Mouse (Mus musculus): ENCODE data around the gene Wnk2. TPM values are rescaled to one million over a fixed set of nuclear protein-coding genes. Genes with fewer than 3 reads are reported as not detected.
"Not testable (repeated sequence)": the region's sequence is repeated elsewhere in the genome, so short reads cannot be mapped to it uniquely, and the experiment has no call there.

The Wnk2 gene
- polyA plus RNA-seq, 1 experiment from 2014 or later, result 27.8 TPM

- Histone ChIP-seq H3K27ac (no peak overlapping the region), H3K9me3 (no peaks in the 10 kb centered on the region), H3K9ac (no peak overlapping the region), H3K4me3 (no peak overlapping the region), H3K36me3 (replicated peaks) (peaks cover 6% of the 10 kb centered on the region; the same call in 1 of the 2 replicates), H3K27me3 (replicated peaks) (no peaks in the 10 kb centered on the region), H3K4me1 (no peaks in the 10 kb centered on the region), H3K4me2 (no peak overlapping the region)
- WGBS, result 81% methylated on average over 14 of the region's 14 CpGs
- ATAC-seq (replicated peaks), result no peak
Measured at GRCm38 (mm10) chr13:49082151-49082879, 65.5 kb downstream of the Wnk2 start.

DNA sequence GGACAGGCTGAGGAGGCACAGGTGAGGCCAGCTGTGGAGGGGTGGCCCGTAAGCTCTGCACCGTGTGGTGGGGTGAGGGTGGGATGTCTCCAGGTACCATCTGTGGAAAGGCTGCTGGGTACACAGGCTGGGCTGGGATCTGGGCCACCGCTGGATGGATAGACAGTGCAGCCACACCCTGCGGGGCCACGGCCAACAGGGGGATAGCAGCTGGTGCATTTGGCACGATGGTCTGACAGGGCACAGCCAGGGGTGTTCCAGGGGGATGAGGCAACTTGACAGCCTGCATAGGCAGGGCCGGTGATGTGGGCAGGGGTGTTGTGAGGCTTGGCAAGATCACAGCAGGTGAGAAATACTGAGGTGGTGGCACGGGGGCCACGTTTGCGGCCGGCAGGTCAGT lies 71.6 kb downstream of the Wnk2 start:
- H3K4me2 ChIP-seq, result no peak overlapping the region
- no peaks in the 10 kb centered on the region for H3K9me3 ChIP-seq
- H3K27ac ChIP-seq, result no peak overlapping the region
- no peak overlapping the region for H3K9ac ChIP-seq
- peaks cover 22% of the 10 kb centered on the region; the same call in 1 of the 2 replicates for H3K36me3 ChIP-seq (replicated peaks)
- no peaks in the 10 kb centered on the region for H3K27me3 ChIP-seq (replicated peaks)
- H3K4me1 ChIP-seq, result no peaks in the 10 kb centered on the region
- no peak for ATAC-seq (replicated peaks)
- no peak overlapping the region for H3K4me3 ChIP-seq
- WGBS, result 93% methylated on average over 11 of the region's 11 CpGs

GRCm38 (mm10) chr13:49075377-49075776 lies 72.4 kb downstream of the Wnk2 start:
- Histone ChIP-seq H3K27me3 (replicated peaks) (no peaks in the 10 kb centered on the region), H3K4me2 (no peak overlapping the region), H3K4me1 (no peaks in the 10 kb centered on the region), H3K27ac (no peak overlapping the region), H3K36me3 (replicated peaks) (peaks cover 30% of the 10 kb centered on the region; the same call in 1 of the 2 replicates), H3K9ac (no peak overlapping the region), H3K4me3 (no peak overlapping the region), H3K9me3 (no peaks in the 10 kb centered on the region)
- no peak for ATAC-seq (replicated peaks)
- 82% methylated on average over 3 of the region's 3 CpGs for WGBS

- H3K4me1 ChIP-seq, result no peaks in the 10 kb centered on the region
- H3K27ac ChIP-seq, result no peak overlapping the region
- WGBS, result 86% methylated on average over 6 of the region's 6 CpGs
- no peak overlapping the region for H3K4me2 ChIP-seq
- H3K27me3 ChIP-seq (replicated peaks), result no peaks in the 10 kb centered on the region
- peaks cover 27% of the 10 kb centered on the region; the same call in 1 of the 2 replicates for H3K36me3 ChIP-seq (replicated peaks)
- no peaks in the 10 kb centered on the region for H3K9me3 ChIP-seq
- H3K4me3 ChIP-seq, result no peak overlapping the region
- H3K9ac ChIP-seq, result no peak overlapping the region
- ATAC-seq (replicated peaks), result no peak
Measured at GRCm38 (mm10) chr13:49073295-49073694, 74.5 kb downstream of the Wnk2 start.

DNA sequence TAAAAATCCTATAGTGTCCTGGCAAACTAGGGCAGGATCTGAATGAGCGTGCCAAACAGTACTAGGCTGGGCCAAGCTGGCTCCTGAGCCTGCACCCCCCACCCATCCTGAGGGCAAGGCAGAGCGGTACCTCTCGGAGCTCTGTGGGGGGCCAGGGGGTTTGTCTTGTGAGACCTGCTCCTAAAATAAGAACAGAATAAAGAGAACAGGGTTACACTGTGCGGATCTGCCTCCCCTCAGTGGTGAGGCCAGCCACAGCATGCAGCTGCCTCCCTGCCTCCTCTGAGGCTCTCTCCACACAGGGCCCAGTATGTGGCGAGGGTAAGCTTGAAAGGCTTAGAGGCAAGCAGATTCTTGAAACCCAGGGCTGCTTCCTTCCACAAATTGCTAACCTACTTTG lies 76.0 kb downstream of the Wnk2 start:
- Histone ChIP-seq H3K9me3 (no peaks in the 10 kb centered on the region), H3K36me3 (replicated peaks) (peaks cover 42% of the 10 kb centered on the region), H3K4me1 (no peaks in the 10 kb centered on the region), H3K4me3 (no peak overlapping the region), H3K9ac (no peak overlapping the region), H3K27ac (no peak overlapping the region), H3K4me2 (no peak overlapping the region), H3K27me3 (replicated peaks) (no peaks in the 10 kb centered on the region)
- 67% methylated on average over 5 of the region's 5 CpGs for WGBS
- no peak for ATAC-seq (replicated peaks)

DNA sequence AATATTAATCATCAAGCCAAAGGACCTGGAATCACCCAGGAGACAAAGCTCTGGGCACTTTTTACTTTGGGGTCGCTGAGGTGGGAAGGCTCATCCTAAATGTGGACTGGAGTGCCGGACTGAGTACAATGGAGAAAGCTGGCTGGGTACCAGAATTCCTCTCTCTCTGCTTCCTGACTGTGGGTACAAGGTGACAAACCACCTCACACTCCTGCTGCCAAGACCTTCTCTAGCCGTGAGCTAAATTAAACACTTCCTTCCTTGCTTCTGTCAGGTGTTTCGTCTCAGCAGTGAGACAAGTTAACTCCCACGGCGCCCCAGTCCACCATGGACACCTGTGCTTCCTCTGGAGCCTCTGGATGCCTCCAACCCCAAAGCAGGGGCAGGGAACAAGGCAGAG lies 77.8 kb downstream of the Wnk2 start:
- Histone ChIP-seq H3K36me3 (replicated peaks) (peaks cover 33% of the 10 kb centered on the region), H3K9ac (no peak overlapping the region), H3K27me3 (replicated peaks) (no peaks in the 10 kb centered on the region), H3K4me3 (no peak overlapping the region), H3K4me2 (no peak overlapping the region), H3K4me1 (no peaks in the 10 kb centered on the region), H3K9me3 (no peaks in the 10 kb centered on the region), H3K27ac (no peak overlapping the region)
- 91% methylated on average over 6 of the region's 6 CpGs for WGBS
- ATAC-seq (replicated peaks), result no peak

- H3K4me3 ChIP-seq, result no peak overlapping the region
- H3K4me2 ChIP-seq, result no peak overlapping the region
- H3K36me3 ChIP-seq (replicated peaks), result peaks cover 33% of the 10 kb centered on the region
- no peak overlapping the region for H3K27ac ChIP-seq
- no peak overlapping the region for H3K9ac ChIP-seq
- no peak for ATAC-seq (replicated peaks)
- H3K4me1 ChIP-seq, result no peaks in the 10 kb centered on the region
- H3K9me3 ChIP-seq, result no peaks in the 10 kb centered on the region
- H3K27me3 ChIP-seq (replicated peaks), result no peaks in the 10 kb centered on the region
- WGBS, result 98% methylated on average over 4 of the region's 4 CpGs
Measured at GRCm38 (mm10) chr13:49069393-49069792, 78.4 kb downstream of the Wnk2 start.

DNA sequence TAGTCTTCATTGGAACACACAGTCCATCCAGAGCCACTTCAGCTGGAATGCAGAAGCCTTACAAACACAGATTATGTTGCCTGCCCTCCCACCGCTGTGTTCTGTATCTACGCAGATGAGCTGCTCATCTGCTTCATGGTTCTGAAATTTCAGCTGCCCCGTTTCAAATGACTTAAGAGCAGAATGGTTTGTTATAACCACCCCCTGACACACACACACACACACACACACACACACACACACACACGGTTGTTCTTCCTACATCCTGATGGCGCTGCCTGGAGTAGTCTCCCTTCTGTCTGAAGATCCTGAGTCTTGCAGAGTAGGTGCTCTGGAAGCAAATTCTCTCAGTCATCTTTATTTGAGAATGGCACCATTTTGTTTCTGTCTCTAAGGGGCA lies 83.6 kb downstream of the Wnk2 start:
- no peak for ATAC-seq (replicated peaks)
- H3K27ac ChIP-seq, result no peak overlapping the region
- H3K4me3 ChIP-seq, result no peak overlapping the region
- H3K27me3 ChIP-seq (replicated peaks), result no peaks in the 10 kb centered on the region
- peaks cover 38% of the 10 kb centered on the region for H3K36me3 ChIP-seq (replicated peaks)
- 88% methylated on average over 5 of the region's 5 CpGs for WGBS
- no peak overlapping the region for H3K9ac ChIP-seq
- H3K9me3 ChIP-seq, result no peaks in the 10 kb centered on the region
- H3K4me2 ChIP-seq, result no peak overlapping the region
- H3K4me1 ChIP-seq, result no peaks in the 10 kb centered on the region

DNA sequence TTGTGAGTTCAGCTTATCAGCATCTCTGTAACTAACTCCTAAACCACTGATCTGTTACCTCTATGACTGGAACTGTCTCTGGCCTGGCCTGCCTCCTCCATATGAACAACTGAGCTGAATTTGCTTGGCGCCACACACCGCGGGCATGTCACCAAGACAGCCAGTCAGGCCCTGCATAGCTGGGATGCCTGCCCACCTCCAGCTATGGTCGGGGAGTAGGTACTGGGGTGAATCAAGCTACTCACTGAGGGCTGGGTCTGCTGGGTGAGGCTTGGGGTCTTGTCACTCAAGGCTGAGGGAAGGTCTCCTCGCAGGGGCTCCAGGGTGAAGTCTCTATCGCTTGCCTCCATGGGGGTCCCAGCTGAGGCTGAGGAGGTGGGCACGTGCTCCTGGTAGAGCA lies 87.4 kb downstream of the Wnk2 start:
- H3K27me3 ChIP-seq (replicated peaks), result no peaks in the 10 kb centered on the region
- H3K4me1 ChIP-seq, result no peaks in the 10 kb centered on the region
- H3K36me3 ChIP-seq (replicated peaks), result peaks cover 34% of the 10 kb centered on the region; the same call in 1 of the 2 replicates
- ATAC-seq (replicated peaks), result no peak
- H3K9ac ChIP-seq, result no peak overlapping the region
- no peak overlapping the region for H3K27ac ChIP-seq
- WGBS, result 85% methylated on average over 7 of the region's 7 CpGs
- H3K4me3 ChIP-seq, result no peak overlapping the region
- H3K4me2 ChIP-seq, result no peak overlapping the region
- H3K9me3 ChIP-seq, result no peaks in the 10 kb centered on the region

GRCm38 (mm10) chr13:49058528-49058927 lies 89.3 kb downstream of the Wnk2 start:
- Histone ChIP-seq H3K4me3 (no peak overlapping the region), H3K4me1 (no peaks in the 10 kb centered on the region), H3K9me3 (no peaks in the 10 kb centered on the region), H3K9ac (no peak overlapping the region), H3K27me3 (replicated peaks) (no peaks in the 10 kb centered on the region), H3K36me3 (replicated peaks) (peaks cover 31% of the 10 kb centered on the region; the same call in 1 of the 2 replicates), H3K27ac (no peak overlapping the region), H3K4me2 (no peak overlapping the region)
- no peak for ATAC-seq (replicated peaks)
- WGBS, result 95% methylated on average over 4 of the region's 4 CpGs

GRCm38 (mm10) chr13:49056304-49056703 lies 91.5 kb downstream of the Wnk2 start:
- no peak for ATAC-seq (replicated peaks)
- Histone ChIP-seq H3K27me3 (replicated peaks) (no peaks in the 10 kb centered on the region), H3K4me1 (no peaks in the 10 kb centered on the region), H3K9me3 (no peaks in the 10 kb centered on the region), H3K9ac (no peak overlapping the region), H3K27ac (no peak overlapping the region), H3K4me2 (no peak overlapping the region), H3K4me3 (no peak overlapping the region), H3K36me3 (replicated peaks) (peaks cover 21% of the 10 kb centered on the region)
- 90% methylated on average over 4 of the region's 4 CpGs for WGBS

DNA sequence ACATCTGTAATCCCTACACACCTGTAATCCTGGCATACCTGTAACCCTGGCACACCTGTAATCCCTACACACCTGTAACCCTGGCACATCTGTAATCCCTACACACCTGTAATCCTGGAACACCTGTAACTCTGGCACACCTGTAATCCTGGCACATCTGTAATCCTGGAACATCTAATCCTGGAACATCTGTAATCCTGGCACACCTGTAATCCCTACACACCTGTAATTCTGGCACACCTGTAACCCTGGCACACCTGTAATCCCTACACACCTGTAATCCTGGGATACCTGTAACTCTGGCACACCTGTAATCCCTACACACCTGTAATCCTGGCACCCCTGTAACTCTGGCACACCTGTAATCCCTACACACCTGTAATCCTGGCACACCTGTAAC lies 93.1 kb downstream of the Wnk2 start:
- not testable (repeated sequence) for H3K27me3 ChIP-seq (replicated peaks); H3K9ac ChIP-seq; H3K27ac ChIP-seq; H3K4me3 ChIP-seq; H3K4me1 ChIP-seq; ATAC-seq (replicated peaks); H3K9me3 ChIP-seq; H3K4me2 ChIP-seq
- H3K36me3 ChIP-seq (replicated peaks), result peaks cover 25% of the 10 kb centered on the region

DNA sequence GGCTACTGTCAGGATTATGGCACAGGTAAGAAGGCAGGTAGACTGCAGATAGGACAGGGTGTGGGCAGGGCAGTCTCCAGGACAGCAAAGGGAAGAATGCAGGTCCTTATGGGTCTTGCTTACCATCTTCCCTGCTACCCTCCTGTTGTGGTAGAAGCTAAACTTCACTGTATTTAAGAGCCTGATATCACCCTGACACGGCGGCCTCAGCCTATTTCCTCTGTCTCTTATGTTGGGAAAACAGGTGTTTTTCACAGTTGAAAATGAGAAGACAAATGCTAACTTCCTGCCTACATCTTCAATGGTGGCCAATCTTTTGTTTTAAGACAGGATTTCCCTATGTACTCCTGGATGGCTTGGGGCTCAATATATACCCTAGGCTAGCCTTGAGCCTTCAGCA lies 94.5 kb downstream of the Wnk2 start:
- ATAC-seq (replicated peaks), result no peak
- Histone ChIP-seq H3K9ac (no peak overlapping the region), H3K4me1 (no peaks in the 10 kb centered on the region), H3K9me3 (no peaks in the 10 kb centered on the region), H3K27ac (no peak overlapping the region), H3K36me3 (replicated peaks) (peaks cover 22% of the 10 kb centered on the region), H3K4me2 (no peak overlapping the region), H3K4me3 (no peak overlapping the region), H3K27me3 (replicated peaks) (no peaks in the 10 kb centered on the region)
- WGBS, result 92% methylated on average over 2 of the region's 2 CpGs
